Mouse (Mus musculus): ENCODE data around the gene Camkk1. TPM values are rescaled to one million over a fixed set of nuclear protein-coding genes. Genes with fewer than 3 reads are reported as not detected.

Camkk1 gene
- total and polyA plus RNA-seq, 2 experiments from 2014 or later: 24.2 to 25.1 TPM

GRCm38 (mm10) chr11:73049335-73049734 is 30.5 kb downstream of the Camkk1 start:
- Histone ChIP-seq H3K36me3 (ENCODE audit: insufficient read depth) (peaks cover 20% of the 10 kb centered on the region), H3K27ac (ENCODE audit: low read depth, low read length) (no peak overlapping the region), H3K4me2 (ENCODE audit: low read depth) (peak overlapping the region; percentile 77), H3K9ac (no peak overlapping the region), H3K9me3 (ENCODE audit: low read length) (no peaks in the 10 kb centered on the region), H3K4me3 (ENCODE audit: low read depth, low read length) (no peak overlapping the region), H3K4me1 (ENCODE audit: insufficient read depth) (0 out of 2 replicates have a peak, but pooled peaks cover 4% of the 10 kb centered on the region), H3K27me3 (ENCODE audit: insufficient read depth, low read length) (no peaks in the 10 kb centered on the region)
- WGBS: 4% methylated on average over 4 of the region's 4 CpGs
- no peak for ATAC-seq
- peak; percentile 89 for TF ChIP-seq CTCF (IDR thresholded peaks at IDR 0.05; ENCODE audit: low read depth)
- DNase-seq: peak; percentile 90

DNA sequence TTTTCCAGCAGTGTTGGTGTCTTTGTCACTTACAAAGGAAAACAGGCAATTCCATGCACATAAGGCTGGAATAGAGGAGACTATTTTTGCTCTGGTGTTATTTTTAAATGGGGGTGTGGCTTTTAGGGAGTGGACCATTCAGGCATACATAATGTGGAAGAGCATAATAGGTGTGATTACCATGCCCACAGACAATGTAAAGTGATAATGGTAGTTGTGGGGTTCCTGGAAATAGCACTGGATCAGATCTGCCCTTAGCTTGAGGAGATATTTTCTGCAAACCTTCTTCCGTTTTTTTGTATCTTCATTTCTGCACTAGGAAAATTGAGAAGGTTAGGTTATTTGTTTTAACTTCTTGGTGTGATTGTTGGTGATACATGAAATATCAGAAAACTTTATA is 34.0 kb downstream of the Camkk1 start:
- Histone ChIP-seq H3K9ac (no peak overlapping the region), H3K4me1 (ENCODE audit: insufficient read depth) (no peaks in the 10 kb centered on the region), H3K4me2 (ENCODE audit: low read depth) (no peak overlapping the region), H3K4me3 (ENCODE audit: low read depth, low read length) (no peak overlapping the region), H3K9me3 (ENCODE audit: low read length) (no peaks in the 10 kb centered on the region), H3K27ac (ENCODE audit: low read depth, low read length) (no peak overlapping the region), H3K27me3 (ENCODE audit: insufficient read depth, low read length) (no peaks in the 10 kb centered on the region), H3K36me3 (ENCODE audit: insufficient read depth) (peaks cover 45% of the 10 kb centered on the region)
- TF ChIP-seq CTCF (IDR thresholded peaks at IDR 0.05; ENCODE audit: low read depth): no peak
- WGBS: 89% methylated on average over 1 of the region's 1 CpGs
- no peak for DNase-seq
- no peak for ATAC-seq

DNA sequence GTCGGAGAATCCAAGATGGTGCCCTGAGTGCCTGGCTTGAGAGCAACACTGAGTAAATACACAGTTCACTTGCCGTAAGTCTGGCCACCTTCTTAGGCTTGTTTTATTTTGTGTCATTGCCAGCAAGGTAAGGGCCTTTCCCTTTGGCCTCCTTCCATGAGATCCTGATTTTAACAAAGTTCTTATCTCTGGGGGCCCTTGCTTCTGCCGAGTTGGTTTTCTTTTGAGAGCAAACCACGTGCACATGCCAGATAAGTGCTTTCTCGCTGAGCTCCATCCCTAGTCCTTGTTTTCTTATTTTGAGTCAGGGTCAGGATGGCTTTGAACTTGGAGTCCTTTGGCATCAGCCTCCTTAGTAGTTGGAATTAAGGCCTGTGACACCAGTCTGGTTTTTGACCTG is 38.9 kb downstream of the Camkk1 start:
- no peak for TF ChIP-seq CTCF (IDR thresholded peaks at IDR 0.05; ENCODE audit: low read depth)
- Histone ChIP-seq H3K9me3 (ENCODE audit: low read length) (no peaks in the 10 kb centered on the region), H3K9ac (no peak overlapping the region), H3K4me3 (ENCODE audit: low read depth, low read length) (no peak overlapping the region), H3K36me3 (ENCODE audit: insufficient read depth) (peaks cover 44% of the 10 kb centered on the region), H3K27ac (ENCODE audit: low read depth, low read length) (no peak overlapping the region), H3K27me3 (ENCODE audit: insufficient read depth, low read length) (no peaks in the 10 kb centered on the region), H3K4me1 (ENCODE audit: insufficient read depth) (no peaks in the 10 kb centered on the region), H3K4me2 (ENCODE audit: low read depth) (no peak overlapping the region)
- 88% methylated on average over 5 of the region's 5 CpGs for WGBS
- ATAC-seq: no peak
- DNase-seq: no peak

- Histone ChIP-seq H3K9me3 (ENCODE audit: low read length) (no peaks in the 10 kb centered on the region), H3K4me3 (ENCODE audit: low read depth, low read length) (no peak overlapping the region), H3K4me1 (ENCODE audit: insufficient read depth) (no peaks in the 10 kb centered on the region), H3K27ac (ENCODE audit: low read depth, low read length) (no peak overlapping the region), H3K36me3 (ENCODE audit: insufficient read depth) (peaks cover 31% of the 10 kb centered on the region), H3K27me3 (ENCODE audit: insufficient read depth, low read length) (no peaks in the 10 kb centered on the region), H3K4me2 (ENCODE audit: low read depth) (no peak overlapping the region), H3K9ac (no peak overlapping the region)
- no peak for DNase-seq
- 95% methylated on average over 3 of the region's 3 CpGs for WGBS
- ATAC-seq: no peak
- TF ChIP-seq CTCF (IDR thresholded peaks at IDR 0.05; ENCODE audit: low read depth): no peak
Observed at GRCm38 (mm10) chr11:73059630-73060029, 40.8 kb downstream of the Camkk1 start.

GRCm38 (mm10) chr11:73061413-73061812 is 42.6 kb downstream of the Camkk1 start:
- Histone ChIP-seq H3K27ac (ENCODE audit: low read depth, low read length) (no peak overlapping the region), H3K4me3 (ENCODE audit: low read depth, low read length) (no peak overlapping the region), H3K4me1 (ENCODE audit: insufficient read depth) (no peaks in the 10 kb centered on the region), H3K36me3 (ENCODE audit: insufficient read depth) (peaks cover 27% of the 10 kb centered on the region), H3K27me3 (ENCODE audit: insufficient read depth, low read length) (no peaks in the 10 kb centered on the region), H3K9ac (no peak overlapping the region), H3K9me3 (ENCODE audit: low read length) (no peaks in the 10 kb centered on the region), H3K4me2 (ENCODE audit: low read depth) (no peak overlapping the region)
- DNase-seq: no peak
- ATAC-seq: no peak
- 94% methylated on average over 3 of the region's 3 CpGs for WGBS
- TF ChIP-seq CTCF (IDR thresholded peaks at IDR 0.05; ENCODE audit: low read depth): no peak

- WGBS: 86% methylated on average over 3 of the region's 3 CpGs
- Histone ChIP-seq H3K4me1 (ENCODE audit: insufficient read depth) (no peaks in the 10 kb centered on the region), H3K36me3 (ENCODE audit: insufficient read depth) (peaks cover 56% of the 10 kb centered on the region), H3K9ac (no peak overlapping the region), H3K27ac (ENCODE audit: low read depth, low read length) (no peak overlapping the region), H3K4me2 (ENCODE audit: low read depth) (no peak overlapping the region), H3K27me3 (ENCODE audit: insufficient read depth, low read length) (no peaks in the 10 kb centered on the region), H3K9me3 (ENCODE audit: low read length) (no peaks in the 10 kb centered on the region), H3K4me3 (ENCODE audit: low read depth, low read length) (no peak overlapping the region)
- no peak for ATAC-seq
- DNase-seq: no peak
- peak; percentile 63 for TF ChIP-seq CTCF (IDR thresholded peaks at IDR 0.05; ENCODE audit: low read depth)
Observed at GRCm38 (mm10) chr11:73071839-73072238, 53.0 kb downstream of the Camkk1 start.

DNA sequence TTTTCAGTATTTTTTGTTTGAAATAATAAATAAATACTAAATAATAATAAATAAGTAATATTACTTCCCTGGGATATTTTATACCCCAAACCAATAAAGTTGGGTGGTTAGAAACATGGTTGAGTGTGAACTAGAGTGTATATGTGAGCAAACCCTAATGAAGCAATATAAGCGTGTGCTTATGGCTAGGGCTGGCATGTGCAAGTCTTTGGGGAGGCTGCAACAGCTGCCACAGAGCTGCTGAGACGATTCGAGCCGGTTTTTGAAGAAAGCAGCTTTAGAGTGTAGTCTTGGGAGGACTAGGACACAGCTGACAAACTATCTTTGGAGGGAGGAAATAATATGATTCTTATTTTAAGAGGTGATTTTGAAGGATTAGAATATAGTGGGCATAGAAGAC is 57.5 kb downstream of the Camkk1 start:
- H3K9ac ChIP-seq: no peak overlapping the region
- H3K36me3 ChIP-seq (ENCODE audit: insufficient read depth): peaks cover 63% of the 10 kb centered on the region
- H3K4me2 ChIP-seq (ENCODE audit: low read depth): no peak overlapping the region
- no peak overlapping the region for H3K27ac ChIP-seq (ENCODE audit: low read depth, low read length)
- ATAC-seq: no peak
- H3K4me3 ChIP-seq (ENCODE audit: low read depth, low read length): no peak overlapping the region
- no peak for DNase-seq
- no peaks in the 10 kb centered on the region for H3K4me1 ChIP-seq (ENCODE audit: insufficient read depth)
- no peaks in the 10 kb centered on the region for H3K9me3 ChIP-seq (ENCODE audit: low read length)
- no peaks in the 10 kb centered on the region for H3K27me3 ChIP-seq (ENCODE audit: insufficient read depth, low read length)
- TF ChIP-seq CTCF (IDR thresholded peaks at IDR 0.05; ENCODE audit: low read depth): no peak
- 78% methylated on average over 4 of the region's 4 CpGs for WGBS

GRCm38 (mm10) chr11:73076733-73077132 is 57.9 kb downstream of the Camkk1 start:
- 53% methylated on average over 4 of the region's 4 CpGs for WGBS
- no peak for DNase-seq
- no peaks in the 10 kb centered on the region for H3K27me3 ChIP-seq (ENCODE audit: insufficient read depth, low read length)
- no peaks in the 10 kb centered on the region for H3K9me3 ChIP-seq (ENCODE audit: low read length)
- no peak overlapping the region for H3K9ac ChIP-seq
- no peak overlapping the region for H3K4me3 ChIP-seq (ENCODE audit: low read depth, low read length)
- no peak for TF ChIP-seq CTCF (IDR thresholded peaks at IDR 0.05; ENCODE audit: low read depth)
- no peak overlapping the region for H3K27ac ChIP-seq (ENCODE audit: low read depth, low read length)
- H3K36me3 ChIP-seq (ENCODE audit: insufficient read depth): peaks cover 61% of the 10 kb centered on the region
- ATAC-seq: no peak
- no peak overlapping the region for H3K4me2 ChIP-seq (ENCODE audit: low read depth)
- H3K4me1 ChIP-seq (ENCODE audit: insufficient read depth): no peaks in the 10 kb centered on the region
